8 mouse cellular contexts compared by ENCODE assay signal in the genomic region with DNA sequence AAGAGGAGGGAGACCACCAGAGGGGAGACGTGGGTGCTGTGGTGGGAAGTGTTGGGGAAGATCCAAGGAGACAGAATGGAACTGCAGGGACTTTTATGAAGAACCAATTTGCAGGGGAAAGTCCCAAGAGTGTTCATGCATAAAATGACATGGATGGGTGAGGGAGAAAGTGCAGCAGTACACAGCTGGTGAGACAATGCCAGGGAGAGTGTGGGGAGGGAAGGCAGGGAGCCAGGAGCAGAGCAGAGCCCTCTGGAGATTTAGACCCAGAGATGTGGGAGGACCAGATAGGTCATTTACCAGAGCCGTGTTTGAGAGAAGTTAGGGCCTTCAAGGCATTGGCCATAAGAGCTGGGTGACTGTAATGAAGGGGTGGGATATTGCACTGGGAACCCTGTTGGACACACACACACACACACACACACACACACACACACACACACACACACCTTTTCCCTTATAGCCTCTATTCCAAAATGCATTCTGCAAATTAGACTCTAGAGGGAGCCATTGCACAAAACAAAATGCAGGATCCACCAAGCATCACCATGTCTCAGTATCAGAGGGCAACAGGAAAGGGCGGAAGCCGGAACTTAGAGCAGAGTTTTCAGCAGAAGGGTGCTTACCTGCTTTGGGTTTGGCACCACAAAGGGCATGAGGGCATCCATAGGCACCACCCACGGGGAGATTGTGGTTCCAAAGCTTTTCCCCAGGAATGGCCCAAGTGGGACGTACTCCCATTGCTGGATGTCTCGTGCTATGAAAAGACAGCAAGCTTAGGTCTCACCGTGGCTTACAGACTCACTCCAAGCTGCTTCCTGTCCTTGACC. TPM values are rescaled to one million over a fixed set of nuclear protein-coding genes. Genes with fewer than 3 reads are reported as not detected.
DNase-seq lines count a peak whose midpoint lies in the region; ATAC-seq and TF ChIP-seq lines count a peak whose summit lies in the region.

No protein-coding gene starts in this region.

- H3K36me3 ChIP-seq in forebrain, embryonic 12.5 days (replicated peaks) = no peaks in the 10 kb centered on the region
- no peaks in the 10 kb centered on the region for H3K36me3 ChIP-seq in hindbrain, embryonic 16.5 days (ENCODE audit: control insufficient read depth, insufficient read depth, low read length)
- no peaks in the 10 kb centered on the region for H3K36me3 ChIP-seq in limb, embryonic 13.5 days
- no peaks in the 10 kb centered on the region for H3K36me3 ChIP-seq in midbrain, embryonic 14.5 days (ENCODE audit: control insufficient read depth, insufficient read depth, low read length)
- H3K36me3 ChIP-seq in thymus, adult 2 months (ENCODE audit: control insufficient read depth, insufficient read depth, low read length) = no peaks in the 10 kb centered on the region

- no peak overlapping the region for H3K27ac ChIP-seq in forebrain, embryonic 12.5 days
- no peak overlapping the region for H3K27ac ChIP-seq in hindbrain, embryonic 16.5 days (ENCODE audit: low read depth, low read length)
- no peak overlapping the region for H3K27ac ChIP-seq in limb, embryonic 13.5 days
- no peak overlapping the region for H3K27ac ChIP-seq in midbrain, embryonic 14.5 days (replicated peaks; ENCODE audit: low read depth, low read length)
- no peak overlapping the region for H3K27ac ChIP-seq in thymus, adult 2 months (ENCODE audit: control insufficient read depth, insufficient read depth, low read length)

- 53% methylated on average over 8 of the region's 8 CpGs for WGBS in forebrain, embryonic 12.5 days
- WGBS in hindbrain, embryonic 16.5 days = 51% methylated on average over 8 of the region's 8 CpGs
- WGBS in limb, embryonic 13.5 days = 53% methylated on average over 8 of the region's 8 CpGs
- 47% methylated on average over 8 of the region's 8 CpGs for WGBS in midbrain, embryonic 14.5 days
- 43% methylated on average over 8 of the region's 8 CpGs for WGBS in thymus, adult 2 months

- H3K9me3 ChIP-seq in forebrain, embryonic 12.5 days = no peaks in the 10 kb centered on the region
- H3K9me3 ChIP-seq in hindbrain, embryonic 16.5 days (ENCODE audit: control insufficient read depth, low read length) = no peaks in the 10 kb centered on the region
- no peaks in the 10 kb centered on the region for H3K9me3 ChIP-seq in limb, embryonic 13.5 days
- no peaks in the 10 kb centered on the region for H3K9me3 ChIP-seq in midbrain, embryonic 14.5 days (ENCODE audit: control insufficient read depth, low read length)

- DNase-seq in adrenal gland, postnatal 14 days = peak; percentile 49
- no peak for DNase-seq in adrenal gland, adult 8-10 months
- peak; percentile 73 for DNase-seq in c-Kit-positive CD71-positive TER-119-negative erythroid progenitor cells, embryonic 14.5 days (ENCODE audit: low read depth)
- peak; percentile 86 for DNase-seq in midbrain, embryonic 14.5 days
- DNase-seq in thymus, adult 2 months = peak; percentile 34

- no peak overlapping the region for H3K4me2 ChIP-seq in forebrain, embryonic 12.5 days
- H3K4me2 ChIP-seq in hindbrain, embryonic 16.5 days (ENCODE audit: low read length) = peak overlapping the region; percentile 38
- no peak overlapping the region for H3K4me2 ChIP-seq in limb, embryonic 13.5 days (replicated peaks)
- no peak overlapping the region for H3K4me2 ChIP-seq in midbrain, embryonic 14.5 days (ENCODE audit: low read length)

- H3K4me1 ChIP-seq in forebrain, embryonic 12.5 days = no peaks in the 10 kb centered on the region
- 0 out of 2 replicates have a peak, but pooled peaks cover 2% of the 10 kb centered on the region for H3K4me1 ChIP-seq in hindbrain, embryonic 16.5 days (ENCODE audit: control insufficient read depth, insufficient read depth, low read depth, low read length)
- no peaks in the 10 kb centered on the region for H3K4me1 ChIP-seq in limb, embryonic 13.5 days
- no peaks in the 10 kb centered on the region for H3K4me1 ChIP-seq in midbrain, embryonic 14.5 days (ENCODE audit: control insufficient read depth, insufficient read depth, low read length)
- peaks cover 3% of the 10 kb centered on the region for H3K4me1 ChIP-seq in thymus, adult 2 months (replicated peaks; ENCODE audit: control insufficient read depth, insufficient read depth, low read length)

- no peaks in the 10 kb centered on the region for H3K27me3 ChIP-seq in forebrain, embryonic 12.5 days
- H3K27me3 ChIP-seq in hindbrain, embryonic 16.5 days (replicated peaks; ENCODE audit: control insufficient read depth, insufficient read depth, low read length) = no peaks in the 10 kb centered on the region
- no peaks in the 10 kb centered on the region for H3K27me3 ChIP-seq in limb, embryonic 13.5 days
- no peaks in the 10 kb centered on the region for H3K27me3 ChIP-seq in midbrain, embryonic 14.5 days (ENCODE audit: control insufficient read depth, insufficient read depth, low read length)
- no peaks in the 10 kb centered on the region for H3K27me3 ChIP-seq in thymus, adult 2 months (ENCODE audit: control insufficient read depth, insufficient read depth, low read length)

- TF ChIP-seq POLR2A in thymus, adult 2 months (IDR thresholded peaks at IDR 0.05; ENCODE audit: control insufficient read depth, extremely low read depth, insufficient read depth, low read length, poor library complexity) = no peak

- no peak for TF ChIP-seq CTCF in thymus, adult 2 months (IDR thresholded peaks at IDR 0.05; ENCODE audit: borderline replicate concordance, control insufficient read depth, extremely low read depth, insufficient read depth, low read length, poor library complexity)

- no peak overlapping the region for H3K9ac ChIP-seq in forebrain, embryonic 12.5 days
- 0 out of 2 replicates have a peak overlapping the region, but pooled peaks have one; percentile 18 for H3K9ac ChIP-seq in hindbrain, embryonic 16.5 days (ENCODE audit: low read depth, low read length)
- H3K9ac ChIP-seq in limb, embryonic 13.5 days = no peak overlapping the region
- H3K9ac ChIP-seq in midbrain, embryonic 14.5 days (replicated peaks; ENCODE audit: low read length) = no peak overlapping the region

- ATAC-seq in forebrain, embryonic 12.5 days (ENCODE audit: low FRiP score) = peak; percentile 69
- ATAC-seq in hindbrain, embryonic 16.5 days = peak; percentile 87
- ATAC-seq in limb, embryonic 13.5 days (ENCODE audit: low FRiP score, low read depth) = peak; percentile 74
- ATAC-seq in midbrain, embryonic 14.5 days (ENCODE audit: low FRiP score, low TSS enrichment) = peak; percentile 73

- H3K4me3 ChIP-seq in forebrain, embryonic 12.5 days (replicated peaks) = no peak overlapping the region
- no peak overlapping the region for H3K4me3 ChIP-seq in hindbrain, embryonic 16.5 days (ENCODE audit: low read length)
- H3K4me3 ChIP-seq in limb, embryonic 13.5 days = no peak overlapping the region
- H3K4me3 ChIP-seq in midbrain, embryonic 14.5 days (replicated peaks; ENCODE audit: low read depth, low read length) = no peak overlapping the region
- no peak overlapping the region for H3K4me3 ChIP-seq in thymus, adult 2 months (ENCODE audit: control insufficient read depth, insufficient read depth, low read length)

RNA-seq across cellular contexts. Expression of a gene that starts 12.2 kb away (rescaled TPM):
- total RNA-seq in adrenal gland, postnatal 14 days (2021) = 47.5 and 99.3 TPM in 2 replicates
- 10 to 100 TPM; 19.1 to 62.6 (median 45.5) TPM for total RNA-seq in adrenal gland, adult 8-10 months (2022)
- 2.4 and 3.0 TPM in 2 replicates for polyA plus RNA-seq in forebrain, embryonic 12.5 days (2016; fragmentation: Nextera tagmentation; extraction: Ambion mirVana)
- 15.7 and 15.9 TPM in 2 replicates for polyA plus RNA-seq in hindbrain, embryonic 16.5 days (2015; fragmentation: Nextera tagmentation; extraction: Ambion mirVana)
- 2.9 and 3.8 TPM in 2 replicates for polyA plus RNA-seq in limb, embryonic 13.5 days (2015; fragmentation: Nextera tagmentation; extraction: Ambion mirVana)
- 6.0 and 9.0 TPM in 2 replicates for polyA plus RNA-seq in midbrain, embryonic 14.5 days (2014; fragmentation: Nextera tagmentation; extraction: Ambion mirVana)
- polyA plus RNA-seq in thymus, adult 2 months (2012; rRNA removed) = 17.5 and 19.5 TPM in 2 replicates
